Mouse (Mus musculus): ENCODE results near the gene Sirt7. TPM values are rescaled to one million over a fixed set of nuclear protein-coding genes. Genes with fewer than 3 reads are reported as not detected.
A peak's percentile ranks its signal among the peaks of the same experiment; 100 is the strongest.

Gene Sirt7
- polyA plus RNA-seq, 1 experiment from 2014 or later: 28.6 TPM

DNA sequence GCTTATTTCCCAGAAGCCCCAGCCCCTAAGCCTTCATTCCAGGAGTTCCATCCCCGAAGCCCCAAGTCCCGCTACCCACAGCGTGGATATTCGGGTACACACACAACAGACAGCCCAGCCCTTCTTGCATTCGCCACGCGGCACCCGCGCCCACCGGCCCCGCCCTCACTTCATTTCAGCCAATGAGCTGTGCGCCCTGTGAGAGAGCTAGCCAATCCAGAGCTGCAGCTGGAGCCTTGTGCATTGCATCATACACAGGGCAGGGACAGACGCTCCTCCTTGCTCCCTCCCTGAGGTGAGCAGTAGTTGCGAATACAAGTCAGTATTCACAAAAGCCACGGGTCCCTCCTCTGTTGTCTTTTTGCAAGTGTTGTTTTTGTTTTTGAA lies 18.6 kb upstream of the Sirt7 start, which contains the start of gene Pycr1:
Pycr1 (minus strand) TSS at position 169 of the 387 bp plus-strand sequence.
- Histone ChIP-seq H3K27me3 (ENCODE audit: control insufficient read depth, insufficient read depth, low read length) (peaks cover 4% of the 10 kb centered on the region; the same call in 1 of the 2 replicates), H3K9ac (ENCODE audit: low read depth, low read length) (peak within 1 kb of the TSS; percentile 68), H3K36me3 (ENCODE audit: control insufficient read depth, insufficient read depth, low read length) (no peaks in the 10 kb centered on the region), H3K4me1 (ENCODE audit: control insufficient read depth, insufficient read depth, low read length) (peaks cover 9% of the 10 kb centered on the region), H3K4me2 (replicated peaks; ENCODE audit: low read depth, low read length) (peak within 1 kb of the TSS; percentile 95), H3K4me3 (ENCODE audit: low read length) (peak within 1 kb of the TSS; percentile 55), H3K27ac (ENCODE audit: low read depth, low read length) (no peak within 1 kb of the TSS), H3K9me3 (ENCODE audit: control insufficient read depth, low read length) (no peaks in the 10 kb centered on the region)
- peak; percentile 99 for ATAC-seq (ENCODE audit: low FRiP score, low TSS enrichment)
- under 1% methylated on average over 15 of the region's 15 CpGs for WGBS

DNA sequence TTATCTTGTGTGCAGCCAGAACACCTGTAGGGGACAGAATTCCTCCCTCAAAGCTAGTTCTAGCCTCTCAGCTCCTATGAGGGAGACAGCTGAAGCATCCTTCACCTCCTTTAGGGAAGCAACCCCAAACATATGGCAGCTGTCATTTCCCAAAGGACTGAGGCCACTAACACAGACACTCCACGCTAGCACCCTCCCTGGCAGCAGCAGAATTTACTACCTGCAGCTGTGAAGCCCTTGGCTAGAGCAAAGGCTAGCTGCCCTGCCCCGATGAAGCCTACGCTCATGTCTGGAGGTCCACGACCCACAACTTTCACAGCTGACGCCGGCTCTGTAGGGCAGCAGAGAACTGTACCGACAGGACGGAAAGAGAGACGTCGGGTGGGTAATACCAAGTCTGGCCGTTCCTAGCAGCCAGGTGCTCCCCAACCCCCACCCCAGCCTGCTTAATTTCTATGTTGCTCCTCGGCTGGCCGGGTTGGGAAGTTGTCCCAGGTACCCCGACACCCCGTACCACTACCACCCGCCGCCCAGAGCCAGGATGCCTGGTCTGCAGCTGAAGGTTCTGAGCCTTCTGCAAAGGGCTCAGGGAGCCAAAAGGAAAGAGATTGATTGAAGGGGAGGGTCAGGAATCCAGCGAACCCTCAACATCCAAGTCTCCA lies 18.0 kb upstream of the Sirt7 start:
- Histone ChIP-seq H3K9ac (ENCODE audit: low read depth, low read length) (peak overlapping the region; percentile 68), H3K4me3 (ENCODE audit: low read length) (peak overlapping the region; percentile 55), H3K27me3 (ENCODE audit: control insufficient read depth, insufficient read depth, low read length) (peaks cover 3% of the 10 kb centered on the region; the same call in 1 of the 2 replicates), H3K4me2 (replicated peaks; ENCODE audit: low read depth, low read length) (peak overlapping the region; percentile 95), H3K27ac (ENCODE audit: low read depth, low read length) (no peak overlapping the region), H3K4me1 (ENCODE audit: control insufficient read depth, insufficient read depth, low read length) (peaks cover 9% of the 10 kb centered on the region), H3K9me3 (ENCODE audit: control insufficient read depth, low read length) (no peaks in the 10 kb centered on the region), H3K36me3 (ENCODE audit: control insufficient read depth, insufficient read depth, low read length) (no peaks in the 10 kb centered on the region)
- ATAC-seq (ENCODE audit: low FRiP score, low TSS enrichment): peak; percentile 56
- WGBS: 1% methylated on average over 18 of the region's 18 CpGs

GRCm38 (mm10) chr11:120641869-120642268 lies 16.8 kb upstream of the Sirt7 start:
- peaks cover 4% of the 10 kb centered on the region; the same call in 1 of the 2 replicates for H3K4me1 ChIP-seq (ENCODE audit: control insufficient read depth, insufficient read depth, low read length)
- H3K27ac ChIP-seq (ENCODE audit: low read depth, low read length): no peak overlapping the region
- no peak overlapping the region for H3K4me2 ChIP-seq (replicated peaks; ENCODE audit: low read depth, low read length)
- no peak overlapping the region for H3K4me3 ChIP-seq (ENCODE audit: low read length)
- H3K27me3 ChIP-seq (ENCODE audit: control insufficient read depth, insufficient read depth, low read length): no peaks in the 10 kb centered on the region
- no peaks in the 10 kb centered on the region for H3K36me3 ChIP-seq (ENCODE audit: control insufficient read depth, insufficient read depth, low read length)
- H3K9me3 ChIP-seq (ENCODE audit: control insufficient read depth, low read length): no peaks in the 10 kb centered on the region
- no peak for ATAC-seq (ENCODE audit: low FRiP score, low TSS enrichment)
- 77% methylated on average over 8 of the region's 8 CpGs for WGBS
- no peak overlapping the region for H3K9ac ChIP-seq (ENCODE audit: low read depth, low read length)

DNA sequence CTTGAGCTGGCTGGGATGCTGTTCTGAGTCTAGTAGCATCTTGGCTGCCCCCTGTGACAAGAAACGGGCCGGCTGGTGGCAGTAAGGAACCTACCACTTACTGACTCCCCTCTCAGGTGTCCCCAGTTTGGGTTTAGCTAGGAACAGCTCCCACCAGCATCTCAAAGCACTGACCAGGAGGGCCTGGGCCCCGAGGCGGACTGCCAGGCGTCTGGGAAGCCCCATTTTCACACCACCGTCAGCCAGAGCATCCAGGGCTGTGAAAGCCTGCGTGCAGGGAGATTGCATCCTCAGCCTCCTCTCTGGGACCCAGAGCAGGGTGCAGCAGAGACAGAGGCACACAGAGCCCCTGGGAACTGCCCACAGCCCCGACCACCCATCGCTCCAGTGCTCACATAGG lies 16.2 kb upstream of the Sirt7 start:
- no peak overlapping the region for H3K9ac ChIP-seq (ENCODE audit: low read depth, low read length)
- no peaks in the 10 kb centered on the region for H3K9me3 ChIP-seq (ENCODE audit: control insufficient read depth, low read length)
- no peak overlapping the region for H3K4me2 ChIP-seq (replicated peaks; ENCODE audit: low read depth, low read length)
- H3K27ac ChIP-seq (ENCODE audit: low read depth, low read length): no peak overlapping the region
- peaks cover 4% of the 10 kb centered on the region; the same call in 1 of the 2 replicates for H3K4me1 ChIP-seq (ENCODE audit: control insufficient read depth, insufficient read depth, low read length)
- no peaks in the 10 kb centered on the region for H3K27me3 ChIP-seq (ENCODE audit: control insufficient read depth, insufficient read depth, low read length)
- no peaks in the 10 kb centered on the region for H3K36me3 ChIP-seq (ENCODE audit: control insufficient read depth, insufficient read depth, low read length)
- ATAC-seq (ENCODE audit: low FRiP score, low TSS enrichment): no peak
- H3K4me3 ChIP-seq (ENCODE audit: low read length): no peak overlapping the region
- WGBS: 51% methylated on average over 9 of the region's 9 CpGs

- Histone ChIP-seq H3K4me3 (ENCODE audit: low read length) (no peak overlapping the region), H3K9me3 (ENCODE audit: control insufficient read depth, low read length) (no peaks in the 10 kb centered on the region), H3K4me1 (ENCODE audit: control insufficient read depth, insufficient read depth, low read length) (peaks cover 30% of the 10 kb centered on the region), H3K9ac (ENCODE audit: low read depth, low read length) (no peak overlapping the region), H3K27me3 (ENCODE audit: control insufficient read depth, insufficient read depth, low read length) (no peaks in the 10 kb centered on the region), H3K36me3 (ENCODE audit: control insufficient read depth, insufficient read depth, low read length) (no peaks in the 10 kb centered on the region), H3K4me2 (replicated peaks; ENCODE audit: low read depth, low read length) (no peak overlapping the region), H3K27ac (ENCODE audit: low read depth, low read length) (no peak overlapping the region)
- no peak for ATAC-seq (ENCODE audit: low FRiP score, low TSS enrichment)
- 79% methylated on average over 5 of the region's 5 CpGs for WGBS
These were observed 9.8 kb upstream of the Sirt7 start for GRCm38 (mm10) chr11:120634810-120635209.

DNA sequence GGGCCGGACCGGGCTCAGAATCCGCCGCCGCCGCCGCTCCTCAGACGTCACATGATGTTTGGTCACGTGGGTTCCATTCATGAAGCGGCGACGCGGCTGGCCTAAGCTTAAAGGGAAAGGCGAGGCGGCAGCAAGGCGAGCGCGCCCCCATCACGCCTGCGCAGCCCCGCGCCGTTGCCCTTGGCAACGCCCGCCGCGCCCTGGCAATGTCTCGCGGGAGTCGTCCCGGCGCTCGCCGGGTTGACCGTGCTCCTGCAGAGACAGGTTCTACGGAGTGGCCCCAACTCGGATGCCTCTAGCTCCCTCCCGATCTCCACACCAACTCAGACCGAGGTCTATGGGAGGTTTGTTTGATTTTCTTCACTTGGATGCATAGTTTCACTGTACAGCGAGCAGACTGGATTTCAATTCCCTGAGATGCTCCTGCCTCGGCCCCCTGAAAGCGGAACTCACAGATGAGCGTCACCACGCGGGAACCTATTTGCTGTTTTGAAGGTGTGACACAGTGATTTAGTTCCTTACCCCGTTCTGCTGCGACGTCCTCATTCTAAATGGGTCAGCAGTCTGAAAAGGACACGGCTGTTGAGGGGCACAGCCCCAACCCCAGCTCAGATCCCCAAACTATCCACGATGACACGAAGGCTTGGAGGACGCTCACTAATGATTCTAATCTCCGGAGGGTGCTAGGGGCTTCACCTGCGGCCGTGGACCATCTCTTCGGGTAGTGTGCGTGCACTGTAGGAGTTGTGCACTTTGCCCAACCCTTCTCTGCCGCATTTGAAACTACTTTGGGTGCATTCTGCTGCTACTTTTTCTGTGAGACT lies 8.7 kb upstream of the Sirt7 start, which contains the start of gene Mafg:
Mafg (minus strand) TSS at position 81 of the 824 bp plus-strand sequence.
- Histone ChIP-seq H3K4me3 (ENCODE audit: low read length) (peak within 1 kb of the TSS; percentile 98), H3K27ac (ENCODE audit: low read depth, low read length) (peak within 1 kb of the TSS; percentile 88), H3K4me1 (ENCODE audit: control insufficient read depth, insufficient read depth, low read length) (peaks cover 33% of the 10 kb centered on the region), H3K27me3 (ENCODE audit: control insufficient read depth, insufficient read depth, low read length) (no peaks in the 10 kb centered on the region), H3K36me3 (ENCODE audit: control insufficient read depth, insufficient read depth, low read length) (peaks cover 9% of the 10 kb centered on the region), H3K9me3 (ENCODE audit: control insufficient read depth, low read length) (no peaks in the 10 kb centered on the region), H3K4me2 (replicated peaks; ENCODE audit: low read depth, low read length) (peak within 1 kb of the TSS; percentile 61), H3K9ac (ENCODE audit: low read depth, low read length) (peak within 1 kb of the TSS; percentile 95)
- 16% methylated on average over 43 of the region's 58 CpGs for WGBS
- ATAC-seq (ENCODE audit: low FRiP score, low TSS enrichment): peak; percentile 90

- H3K9me3 ChIP-seq (ENCODE audit: control insufficient read depth, low read length): no peaks in the 10 kb centered on the region
- 0% methylated on average over 86 of the region's 116 CpGs for WGBS
- H3K4me3 ChIP-seq (ENCODE audit: low read length): peak overlapping the region; percentile 98
- peaks cover 33% of the 10 kb centered on the region for H3K4me1 ChIP-seq (ENCODE audit: control insufficient read depth, insufficient read depth, low read length)
- H3K27me3 ChIP-seq (ENCODE audit: control insufficient read depth, insufficient read depth, low read length): no peaks in the 10 kb centered on the region
- H3K4me2 ChIP-seq (replicated peaks; ENCODE audit: low read depth, low read length): peak overlapping the region; percentile 61
- H3K36me3 ChIP-seq (ENCODE audit: control insufficient read depth, insufficient read depth, low read length): peaks cover 13% of the 10 kb centered on the region
- peak; percentile 77 for ATAC-seq (ENCODE audit: low FRiP score, low TSS enrichment)
- H3K9ac ChIP-seq (ENCODE audit: low read depth, low read length): peak overlapping the region; percentile 95
- H3K27ac ChIP-seq (ENCODE audit: low read depth, low read length): peak overlapping the region; percentile 88
These were observed 7.8 kb upstream of the Sirt7 start for GRCm38 (mm10) chr11:120632559-120633519.

- Histone ChIP-seq H3K27ac (ENCODE audit: low read depth, low read length) (peak overlapping the region; percentile 88; the same call in 1 of the 2 replicates), H3K4me3 (ENCODE audit: low read length) (peak overlapping the region; percentile 98), H3K9ac (ENCODE audit: low read depth, low read length) (peak overlapping the region; percentile 95), H3K9me3 (ENCODE audit: control insufficient read depth, low read length) (no peaks in the 10 kb centered on the region), H3K4me2 (replicated peaks; ENCODE audit: low read depth, low read length) (peak overlapping the region; percentile 61), H3K4me1 (ENCODE audit: control insufficient read depth, insufficient read depth, low read length) (peaks cover 33% of the 10 kb centered on the region), H3K36me3 (ENCODE audit: control insufficient read depth, insufficient read depth, low read length) (peaks cover 22% of the 10 kb centered on the region), H3K27me3 (ENCODE audit: control insufficient read depth, insufficient read depth, low read length) (no peaks in the 10 kb centered on the region)
- ATAC-seq (ENCODE audit: low FRiP score, low TSS enrichment): no peak
- WGBS: 45% methylated on average over 4 of the region's 4 CpGs
These were observed 6.8 kb upstream of the Sirt7 start for GRCm38 (mm10) chr11:120631726-120632448.

All from kidney, embryonic 14.5 days (tissue).